Mouse (Mus musculus) layer of hippocampus, adult 2 months (tissue): ENCODE measurements around the gene Gtf2f2. TPM values are rescaled to one million over a fixed set of nuclear protein-coding genes. Genes with fewer than 3 reads are reported as not detected.
A peak's percentile ranks its signal among the peaks of the same experiment; 100 is the strongest.

Experiments
- DNase-seq, 2 experiments: peaks; one replicate each; pipeline ENCODE4 v3.0.0; 2022; ENCODE audit warnings: low spot score in 2 of 2
- H3K27ac ChIP-seq: fragments of 200-600 bp; 2 replicates; pipeline ENCODE4 v1.8.1; 2022
- H3K4me3 ChIP-seq: fragments of 200-600 bp; 2 replicates; pipeline ENCODE4 v1.8.1; 2022; ENCODE audit warnings: mild to moderate bottlenecking
- CTCF ChIP-seq: fragments of 200-600 bp; conservative IDR thresholded peaks from 2 replicates; pipeline ENCODE4 v1.8.1; 2022; ENCODE audit warnings: antibody characterized with exemption, mild to moderate bottlenecking, moderate library complexity
- total RNA-seq, 2 experiments: library from RNA; stranded (reverse); gene quantifications; 2 replicates each; pipeline ENCODE4 v1.2.3; 2021

Gtf2f2 gene
- total RNA-seq, 2 experiments from 2014 or later, result 19.3 to 22.8 TPM

DNA sequence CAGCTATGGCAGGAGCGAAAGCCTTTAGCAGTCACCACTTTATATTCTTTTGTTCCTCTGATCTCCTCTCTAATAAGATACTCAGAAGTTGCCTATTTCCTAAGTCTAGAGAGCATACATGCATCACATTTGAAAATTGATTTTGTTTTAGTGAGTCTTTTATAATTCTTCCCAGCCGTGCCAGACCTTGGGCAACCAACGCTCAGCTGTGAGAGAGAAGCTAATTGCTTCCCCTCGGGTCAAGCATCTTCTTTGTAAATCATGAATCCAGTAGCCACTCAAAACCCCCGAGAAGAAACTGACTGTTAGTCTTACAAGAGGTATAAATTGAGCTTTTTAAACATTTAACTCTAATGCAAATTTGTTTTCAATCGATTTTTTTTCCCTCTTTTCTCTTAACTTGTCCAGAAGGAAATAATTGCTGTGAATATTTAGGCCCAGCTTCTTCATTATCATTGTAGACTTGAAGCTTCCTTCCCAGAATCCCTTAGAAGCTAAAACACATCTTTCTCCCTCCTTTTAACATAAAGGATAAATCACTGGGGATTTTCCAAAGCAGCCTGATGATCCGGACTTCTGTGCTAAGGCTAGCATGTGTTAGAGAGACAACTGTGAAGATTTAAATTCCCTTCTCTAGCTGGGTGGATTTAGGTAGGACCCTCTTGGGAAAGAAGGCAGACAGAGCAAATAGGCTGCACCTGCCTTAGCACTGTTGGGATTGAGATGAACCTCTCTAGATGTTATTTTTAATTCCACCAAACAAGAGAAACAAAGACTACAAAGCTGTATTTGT lies 10.5 kb upstream of the Gtf2f2 start:
- no peak for TF ChIP-seq CTCF
- Histone ChIP-seq H3K4me3 (no peak overlapping the region), H3K27ac (peak overlapping the region; percentile 70)
- no peak for DNase-seq

DNA sequence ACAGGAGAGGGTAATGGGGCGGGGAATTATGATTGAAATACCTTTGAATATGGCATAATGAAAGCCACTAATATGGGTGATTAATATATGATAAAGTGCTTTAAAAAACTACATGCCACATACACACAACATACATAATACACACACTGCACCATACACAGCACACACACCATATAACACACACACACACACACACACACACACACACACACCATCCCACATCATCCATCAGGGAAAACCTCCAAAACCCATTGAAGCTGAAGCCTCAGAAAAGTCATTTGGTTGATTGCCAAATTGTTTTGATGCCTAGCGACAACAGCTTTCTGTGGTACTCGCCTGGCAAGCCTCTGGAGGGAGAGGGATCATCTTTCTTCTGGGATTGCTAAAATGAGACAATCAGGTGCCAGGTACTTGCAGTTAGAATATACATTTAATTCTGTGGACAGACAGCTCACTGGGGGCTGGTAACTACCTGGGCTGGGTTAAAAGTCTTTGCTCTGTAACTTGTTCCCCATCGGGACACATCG lies 9.7 kb upstream of the Gtf2f2 start:
- H3K27ac ChIP-seq, result peak overlapping the region; percentile 70
- no peak overlapping the region for H3K4me3 ChIP-seq

DNA sequence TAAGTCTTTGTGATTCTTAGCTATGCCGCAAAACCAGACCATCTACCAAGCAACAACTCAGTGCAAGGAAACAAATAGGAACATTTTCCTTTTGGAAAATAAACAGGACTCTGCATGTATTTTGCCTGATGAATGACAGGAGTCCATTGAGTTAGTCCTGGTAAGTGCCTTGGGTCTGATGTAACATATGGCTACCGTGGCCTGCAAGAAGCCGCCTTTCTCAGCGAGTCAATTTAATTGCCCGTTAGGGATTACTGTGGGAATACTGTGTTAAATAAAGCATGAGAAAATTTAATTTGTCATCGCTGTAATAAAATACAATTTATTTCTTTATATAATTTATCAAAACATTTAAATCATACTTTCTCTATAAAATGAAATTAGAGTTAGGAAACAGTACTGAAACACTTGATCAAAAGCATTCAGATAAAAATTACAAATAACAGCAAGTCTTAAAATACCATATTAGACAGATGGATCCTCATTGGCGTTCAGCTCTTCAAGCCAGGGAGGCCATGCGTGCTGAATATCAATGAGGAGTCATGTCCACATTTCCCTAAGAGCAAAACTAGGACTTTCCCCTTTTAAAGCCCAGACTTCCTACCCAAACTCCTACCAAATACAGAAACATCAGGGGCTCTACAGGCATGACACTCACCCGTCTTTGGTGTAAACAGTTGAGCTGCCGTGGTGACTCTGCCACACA lies 7.3 kb upstream of the Gtf2f2 start:
- Histone ChIP-seq H3K27ac (peak overlapping the region; percentile 60), H3K4me3 (no peak overlapping the region)
- no peak for TF ChIP-seq CTCF
- no peak for DNase-seq

More for the DNA sequence above, 9.7 kb upstream of the Gtf2f2 start:
- TF ChIP-seq CTCF, result no peak
- no peak for DNase-seq

DNA sequence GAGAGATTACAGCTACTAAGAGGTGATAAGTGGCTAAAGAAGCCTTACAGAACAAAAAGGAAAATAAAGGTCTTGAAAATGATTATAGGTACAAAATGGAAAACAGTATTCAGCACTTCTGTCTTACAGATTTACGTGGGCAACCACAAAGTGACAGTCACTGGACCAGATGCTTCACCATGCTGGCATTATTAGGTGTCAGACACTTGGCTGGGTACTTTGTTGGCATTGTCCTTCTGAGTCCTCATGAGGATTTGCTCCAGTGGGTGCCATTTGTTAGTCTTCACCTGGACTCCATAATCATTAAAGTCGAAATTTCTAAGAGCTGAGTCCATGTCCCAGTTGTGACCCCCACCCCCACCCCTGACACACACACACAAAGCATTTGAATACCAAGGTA lies 3.7 kb upstream of the Gtf2f2 start:
- TF ChIP-seq CTCF, result no peak
- Histone ChIP-seq H3K27ac (no peak overlapping the region), H3K4me3 (no peak overlapping the region)
- no peak for DNase-seq

DNA sequence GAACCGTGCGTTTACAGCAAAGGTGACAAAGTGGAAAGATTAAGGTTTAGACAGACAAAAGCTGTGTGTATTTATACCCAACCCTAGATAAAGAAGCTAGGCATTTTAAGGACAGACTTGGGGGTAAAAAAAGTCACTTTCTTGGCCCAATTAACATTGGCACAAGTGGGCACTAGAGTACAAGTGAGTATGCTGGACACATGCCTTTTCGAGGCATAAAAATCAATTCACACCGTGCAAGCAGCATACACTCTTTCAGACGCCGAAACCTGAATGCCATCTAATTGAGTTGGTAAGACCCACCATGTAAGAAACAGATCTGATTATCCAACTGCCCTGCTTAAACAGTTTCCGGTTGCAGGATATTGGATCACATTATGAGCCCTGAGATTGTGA lies 395 bp upstream of the Gtf2f2 start:
- TF ChIP-seq CTCF, result no peak
- Histone ChIP-seq H3K27ac (peak overlapping the region; percentile 80; the same call in 1 of the 2 replicates), H3K4me3 (peak overlapping the region; percentile 98)
- DNase-seq, result no peak

DNA sequence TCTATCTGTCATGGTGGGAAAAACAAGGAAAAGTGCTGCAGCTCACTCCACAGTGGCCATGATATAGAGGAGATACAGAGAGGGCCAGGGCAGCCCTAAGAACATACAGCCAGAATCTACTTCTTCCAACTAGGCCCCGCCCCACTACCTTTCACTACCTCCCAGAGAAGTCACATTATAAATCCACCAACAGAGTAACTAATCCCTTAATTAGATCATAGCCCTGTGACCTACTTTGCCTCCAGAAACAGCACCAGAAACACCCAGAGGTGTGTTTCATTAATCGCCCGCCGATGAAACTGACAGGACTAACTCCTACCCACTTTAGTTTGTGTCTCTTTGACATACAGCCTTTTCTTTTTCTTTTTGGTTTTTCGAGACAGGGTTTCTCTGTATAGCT lies 1.5 kb downstream of the Gtf2f2 start:
- no peak for TF ChIP-seq CTCF

DNA sequence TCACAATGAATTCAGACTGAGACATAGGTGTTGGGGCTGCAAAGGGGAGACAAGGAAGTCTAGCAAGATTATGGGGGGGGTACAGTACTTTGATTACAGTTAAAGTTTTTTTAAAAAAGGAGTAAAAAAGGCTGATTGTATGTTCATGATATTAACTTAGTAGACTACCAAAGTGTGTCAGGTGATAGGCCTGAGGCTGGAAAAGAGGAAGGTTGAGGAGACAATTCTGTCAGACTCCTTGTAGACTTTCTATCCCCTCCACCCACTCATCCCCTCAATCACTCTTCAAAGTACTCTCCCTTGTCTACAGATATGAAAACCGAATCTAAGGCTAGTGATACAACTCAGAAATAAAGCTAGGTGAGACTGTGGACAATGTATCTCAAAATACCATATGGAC lies 2.5 kb downstream of the Gtf2f2 start:
- H3K27ac ChIP-seq, result no peak overlapping the region
- H3K4me3 ChIP-seq, result no peak overlapping the region
- DNase-seq, result no peak
- TF ChIP-seq CTCF, result no peak

More for the DNA sequence above, 1.5 kb downstream of the Gtf2f2 start:
- Histone ChIP-seq H3K4me3 (peak overlapping the region; percentile 98), H3K27ac (no peak overlapping the region)
- DNase-seq, result no peak

DNA sequence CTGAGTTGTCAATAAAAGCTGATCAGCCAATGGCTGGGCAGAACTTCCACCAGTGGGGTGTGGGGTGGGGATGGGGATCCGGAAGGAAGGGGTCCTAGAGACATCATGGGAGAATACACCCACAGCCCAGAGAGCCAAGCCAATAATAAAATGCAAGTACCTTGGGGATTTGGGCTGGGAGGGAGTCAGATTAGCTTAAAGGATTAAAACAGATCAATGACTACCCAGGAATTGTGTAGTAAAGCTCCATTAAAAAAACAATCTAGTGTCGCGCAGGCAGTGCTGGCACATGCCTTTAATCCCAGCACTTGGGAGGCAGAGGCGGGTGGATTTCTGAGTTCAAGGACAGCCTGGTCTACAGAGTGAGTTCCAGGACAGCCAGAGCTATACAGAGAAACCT lies 5.7 kb downstream of the Gtf2f2 start:
- TF ChIP-seq CTCF, result no peak
- no peak overlapping the region for H3K27ac ChIP-seq
- H3K4me3 ChIP-seq, result no peak overlapping the region
- no peak for DNase-seq

DNA sequence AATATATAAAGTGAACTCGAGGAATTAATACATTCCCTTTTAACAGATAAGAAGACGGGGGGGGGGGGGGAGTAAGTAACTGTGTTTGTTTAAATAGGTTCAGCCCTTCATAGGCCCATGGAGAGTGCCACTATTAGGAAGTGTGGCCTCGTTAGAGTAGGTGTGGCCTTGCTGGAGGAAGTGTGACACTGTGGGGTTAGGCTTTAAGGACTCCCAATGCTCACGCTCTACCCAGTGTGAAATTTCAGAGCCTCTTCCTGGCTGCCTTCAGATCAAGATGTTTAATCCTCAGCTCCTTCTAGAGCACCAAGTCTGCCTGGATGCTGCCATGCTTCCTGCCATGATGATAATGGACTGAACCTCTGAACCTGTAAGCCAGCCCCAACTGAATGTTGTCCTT lies 8.9 kb downstream of the Gtf2f2 start:
- no peak for DNase-seq
- Histone ChIP-seq H3K4me3 (no peak overlapping the region), H3K27ac (no peak overlapping the region)
- no peak for TF ChIP-seq CTCF

DNA sequence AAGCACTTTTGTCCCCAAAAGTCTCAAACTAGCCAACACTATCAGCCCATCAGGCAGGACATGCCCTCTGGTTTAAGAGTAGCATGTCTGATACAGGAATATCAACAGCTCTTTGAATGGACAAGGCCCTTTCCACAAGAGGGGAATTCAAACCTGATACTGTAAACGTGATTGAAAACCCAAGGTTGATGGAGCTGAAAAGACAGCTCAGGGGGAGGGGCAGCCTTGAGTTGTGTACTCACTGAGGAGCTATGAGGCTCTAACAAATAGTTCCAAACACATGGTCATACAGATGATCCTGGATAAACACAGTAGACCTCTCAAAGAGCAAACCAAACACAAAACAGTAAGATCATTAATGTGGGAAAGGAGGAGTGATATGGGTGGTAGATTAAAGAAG lies 12.6 kb downstream of the Gtf2f2 start:
- no peak for DNase-seq
- Histone ChIP-seq H3K4me3 (no peak overlapping the region), H3K27ac (no peak overlapping the region)
- TF ChIP-seq CTCF, result no peak

DNA sequence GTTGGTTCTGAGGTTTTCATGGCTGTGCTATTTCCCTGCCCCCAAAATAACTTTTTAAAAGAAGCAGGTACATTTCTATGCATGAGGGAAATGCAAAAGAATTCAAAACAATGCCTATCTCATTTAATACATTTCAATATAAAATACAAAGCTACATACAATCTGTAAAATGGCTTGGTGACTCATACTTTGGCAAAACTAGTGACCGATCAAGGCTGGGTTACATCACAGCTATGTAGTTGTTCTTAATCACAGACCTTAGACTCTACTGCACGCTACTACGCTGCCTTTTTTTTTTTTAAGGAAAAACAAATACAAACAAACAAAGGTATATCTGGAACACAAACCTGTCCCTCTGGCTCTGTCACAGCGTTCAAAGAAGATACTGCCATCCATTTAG lies 18.3 kb downstream of the Gtf2f2 start:
- no peak for DNase-seq
- H3K27ac ChIP-seq, result peak overlapping the region; percentile 61; the same call in 1 of the 2 replicates
- no peak overlapping the region for H3K4me3 ChIP-seq

DNA sequence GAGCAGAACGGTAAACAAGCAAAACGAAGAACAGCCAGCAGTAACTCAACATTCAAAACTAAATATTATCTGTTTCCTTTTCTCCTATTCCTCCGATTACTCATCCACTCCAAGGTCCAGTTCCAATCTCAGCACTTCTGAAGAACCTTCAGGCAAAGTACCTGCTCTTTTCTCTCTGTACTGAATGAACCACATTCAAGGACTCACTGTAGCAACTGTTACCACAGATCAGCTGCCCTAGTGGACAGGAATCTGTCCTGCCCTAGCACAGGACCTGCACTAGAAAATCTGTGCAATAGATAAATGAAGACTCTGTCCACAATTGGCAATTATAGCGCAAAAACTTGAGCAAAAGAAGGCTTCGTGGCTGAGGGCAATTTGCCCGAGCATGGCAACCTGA lies 19.7 kb downstream of the Gtf2f2 start:
- no peak for DNase-seq
- TF ChIP-seq CTCF, result no peak
- Histone ChIP-seq H3K27ac (no peak overlapping the region), H3K4me3 (no peak overlapping the region)

More for the DNA sequence above, 18.3 kb downstream of the Gtf2f2 start:
- TF ChIP-seq CTCF, result no peak

DNA sequence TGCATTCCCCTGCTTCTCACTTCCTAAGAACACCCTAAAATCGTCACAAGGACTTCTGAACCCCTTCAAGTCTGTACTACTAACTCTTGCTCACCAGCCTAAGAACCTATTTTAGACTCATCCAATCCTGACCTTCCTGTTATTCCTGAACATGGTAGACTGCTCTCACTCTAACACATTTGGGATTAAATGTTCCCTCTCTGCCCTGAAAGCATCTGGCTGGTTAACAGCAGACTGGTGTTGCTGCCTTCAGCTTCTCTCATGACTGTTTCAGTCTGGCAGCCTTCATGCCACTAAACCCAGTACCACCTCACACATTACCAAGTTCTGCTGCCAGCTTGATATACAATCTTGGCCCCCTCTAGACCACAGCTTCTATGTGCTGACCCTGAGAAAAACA lies 21.5 kb downstream of the Gtf2f2 start:
- Histone ChIP-seq H3K27ac (0 out of 2 replicates have a peak overlapping the region, but pooled peaks have one; percentile 1), H3K4me3 (no peak overlapping the region)
- TF ChIP-seq CTCF, result no peak
- DNase-seq, result no peak
